Mouse (Mus musculus) cerebellum, adult 9-10 months (tissue): ENCODE data around the gene Gm266.
"Not testable (repeated sequence)": the region's sequence is repeated elsewhere in the genome, so short reads cannot be mapped to it uniquely, and the experiment has no call there.

Experiments
- DNase-seq: peaks from one replicate; pipeline ENCODE4 v3.0.0; 2022

Gene Gm266

GRCm38 (mm10) chr12:111485652-111486306 is at the start of gene Gm266:
TSS of gene Gm266 (minus strand) at chr12:111485823.
- DNase-seq = no peak

GRCm38 (mm10) chr12:111535281-111535680 is 49.7 kb upstream of the Gm266 start:
- DNase-seq = no peak

- no peak for DNase-seq
Measured at GRCm38 (mm10) chr12:111533096-111533794, 47.6 kb upstream of the Gm266 start.

GRCm38 (mm10) chr12:111529192-111529591 is 43.6 kb upstream of the Gm266 start:
- DNase-seq = no peak

GRCm38 (mm10) chr12:111527643-111528281 is 42.1 kb upstream of the Gm266 start:
- DNase-seq = no peak

GRCm38 (mm10) chr12:111524883-111525282 is 39.3 kb upstream of the Gm266 start:
- DNase-seq = no peak

GRCm38 (mm10) chr12:111524469-111524868 is 38.8 kb upstream of the Gm266 start:
- no peak for DNase-seq

GRCm38 (mm10) chr12:111520994-111521393 is 35.4 kb upstream of the Gm266 start:
- DNase-seq = no peak

- DNase-seq = no peak
Measured at GRCm38 (mm10) chr12:111519821-111520220, 34.2 kb upstream of the Gm266 start.

- DNase-seq = no peak
Measured at GRCm38 (mm10) chr12:111518391-111518790, 32.8 kb upstream of the Gm266 start.

GRCm38 (mm10) chr12:111517901-111518300 is 32.3 kb upstream of the Gm266 start:
- no peak for DNase-seq

- DNase-seq = no peak
Measured at GRCm38 (mm10) chr12:111516826-111517225, 31.2 kb upstream of the Gm266 start.

GRCm38 (mm10) chr12:111515920-111516319 is 30.3 kb upstream of the Gm266 start:
- DNase-seq = no peak

GRCm38 (mm10) chr12:111514874-111515649 is 29.4 kb upstream of the Gm266 start:
- DNase-seq = no peak

GRCm38 (mm10) chr12:111514231-111514792 is 28.7 kb upstream of the Gm266 start:
- DNase-seq = no peak

- peak; percentile 32 for DNase-seq
Measured at GRCm38 (mm10) chr12:111513673-111514072, 28.1 kb upstream of the Gm266 start.

GRCm38 (mm10) chr12:111512572-111513063 is 27.0 kb upstream of the Gm266 start:
- no peak for DNase-seq

- DNase-seq = not testable (repeated sequence)
Measured at GRCm38 (mm10) chr12:111508438-111508837, 22.8 kb upstream of the Gm266 start.

GRCm38 (mm10) chr12:111507962-111508361 is 22.3 kb upstream of the Gm266 start:
- DNase-seq = no peak

- DNase-seq = no peak
Measured at GRCm38 (mm10) chr12:111507001-111507400, 21.4 kb upstream of the Gm266 start.

- peak; percentile 95 for DNase-seq
Measured at GRCm38 (mm10) chr12:111504904-111505303, 19.3 kb upstream of the Gm266 start.

GRCm38 (mm10) chr12:111503571-111503970 is 17.9 kb upstream of the Gm266 start:
- DNase-seq = no peak
